Mouse (Mus musculus): ENCODE results near the gene Rnf144a. TPM values are rescaled to one million over a fixed set of nuclear protein-coding genes. Genes with fewer than 3 reads are reported as not detected.
A peak's percentile ranks its signal among the peaks of the same experiment; 100 is the strongest.

The Rnf144a gene
- polyA plus RNA-seq, 1 experiment from 2014 or later = 36.8 TPM

GRCm38 (mm10) chr12:26339181-26339580 is 75.9 kb downstream of the Rnf144a start:
- Histone ChIP-seq H3K9me3 (ENCODE audit: control insufficient read depth, low read length) (no peaks in the 10 kb centered on the region), H3K36me3 (ENCODE audit: control insufficient read depth, insufficient read depth, low read length) (no peaks in the 10 kb centered on the region; the same call in 1 of the 2 replicates)
- no peak for ATAC-seq (replicated peaks; ENCODE audit: low FRiP score)

GRCm38 (mm10) chr12:26333678-26334077 is 81.4 kb downstream of the Rnf144a start:
- no peaks in the 10 kb centered on the region for H3K4me1 ChIP-seq (replicated peaks; ENCODE audit: control insufficient read depth, insufficient read depth, low read length)
- H3K27ac ChIP-seq (ENCODE audit: low read depth, low read length) = no peak overlapping the region
- no peak overlapping the region for H3K4me2 ChIP-seq (ENCODE audit: low read depth, low read length, severe bottlenecking)
- no peaks in the 10 kb centered on the region for H3K9me3 ChIP-seq (ENCODE audit: control insufficient read depth, low read length)
- DNase-seq (ENCODE audit: low spot score) (no peak), ATAC-seq (replicated peaks; ENCODE audit: low FRiP score) (no peak)
- WGBS = 72% methylated on average over 1 of the region's 1 CpGs
- H3K36me3 ChIP-seq (ENCODE audit: control insufficient read depth, insufficient read depth, low read length) = no peaks in the 10 kb centered on the region; the same call in 1 of the 2 replicates
- H3K27me3 ChIP-seq (ENCODE audit: control insufficient read depth, insufficient read depth, low read length) = no peaks in the 10 kb centered on the region
- H3K4me3 ChIP-seq (ENCODE audit: low read depth, low read length) = no peak overlapping the region
- H3K9ac ChIP-seq (ENCODE audit: low read length) = no peak overlapping the region

More at GRCm38 (mm10) chr12:26339181-26339580, 75.9 kb downstream of the Rnf144a start:
- H3K27ac ChIP-seq (ENCODE audit: low read depth, low read length) = no peak overlapping the region
- no peaks in the 10 kb centered on the region for H3K27me3 ChIP-seq (ENCODE audit: control insufficient read depth, insufficient read depth, low read length)
- no peak for DNase-seq (ENCODE audit: low spot score)
- 94% methylated on average over 8 of the region's 8 CpGs for WGBS
- H3K4me3 ChIP-seq (ENCODE audit: low read depth, low read length) = no peak overlapping the region
- no peak overlapping the region for H3K4me2 ChIP-seq (ENCODE audit: low read depth, low read length, severe bottlenecking)
- H3K4me1 ChIP-seq (replicated peaks; ENCODE audit: control insufficient read depth, insufficient read depth, low read length) = no peaks in the 10 kb centered on the region
- no peak overlapping the region for H3K9ac ChIP-seq (ENCODE audit: low read length)

- H3K36me3 ChIP-seq (ENCODE audit: control insufficient read depth, insufficient read depth, low read length) = no peaks in the 10 kb centered on the region; the same call in 1 of the 2 replicates
- no peak overlapping the region for H3K4me2 ChIP-seq (ENCODE audit: low read depth, low read length, severe bottlenecking)
- ATAC-seq (replicated peaks; ENCODE audit: low FRiP score) (no peak), DNase-seq (ENCODE audit: low spot score) (no peak)
- H3K27me3 ChIP-seq (ENCODE audit: control insufficient read depth, insufficient read depth, low read length) = no peaks in the 10 kb centered on the region
- H3K4me3 ChIP-seq (ENCODE audit: low read depth, low read length) = no peak overlapping the region
- no peaks in the 10 kb centered on the region for H3K9me3 ChIP-seq (ENCODE audit: control insufficient read depth, low read length)
- no peak overlapping the region for H3K27ac ChIP-seq (ENCODE audit: low read depth, low read length)
- H3K9ac ChIP-seq (ENCODE audit: low read length) = no peak overlapping the region
- 87% methylated on average over 3 of the region's 3 CpGs for WGBS
- no peaks in the 10 kb centered on the region for H3K4me1 ChIP-seq (replicated peaks; ENCODE audit: control insufficient read depth, insufficient read depth, low read length)
Measured at GRCm38 (mm10) chr12:26331048-26331447, 84.0 kb downstream of the Rnf144a start.

GRCm38 (mm10) chr12:26329756-26330155 is 85.3 kb downstream of the Rnf144a start:
- H3K27ac ChIP-seq (ENCODE audit: low read depth, low read length) = no peak overlapping the region
- no peaks in the 10 kb centered on the region; the same call in 1 of the 2 replicates for H3K36me3 ChIP-seq (ENCODE audit: control insufficient read depth, insufficient read depth, low read length)
- ATAC-seq (replicated peaks; ENCODE audit: low FRiP score) (no peak), DNase-seq (ENCODE audit: low spot score) (no peak)
- 83% methylated on average over 5 of the region's 5 CpGs for WGBS
- no peak overlapping the region for H3K4me3 ChIP-seq (ENCODE audit: low read depth, low read length)
- no peak overlapping the region for H3K4me2 ChIP-seq (ENCODE audit: low read depth, low read length, severe bottlenecking)
- no peak overlapping the region for H3K9ac ChIP-seq (ENCODE audit: low read length)
- H3K4me1 ChIP-seq (replicated peaks; ENCODE audit: control insufficient read depth, insufficient read depth, low read length) = no peaks in the 10 kb centered on the region
- no peaks in the 10 kb centered on the region for H3K27me3 ChIP-seq (ENCODE audit: control insufficient read depth, insufficient read depth, low read length)
- no peaks in the 10 kb centered on the region for H3K9me3 ChIP-seq (ENCODE audit: control insufficient read depth, low read length)

- H3K9me3 ChIP-seq (ENCODE audit: control insufficient read depth, low read length) = no peaks in the 10 kb centered on the region
- no peak overlapping the region for H3K9ac ChIP-seq (ENCODE audit: low read length)
- no peaks in the 10 kb centered on the region for H3K27me3 ChIP-seq (ENCODE audit: control insufficient read depth, insufficient read depth, low read length)
- H3K27ac ChIP-seq (ENCODE audit: low read depth, low read length) = no peak overlapping the region
- ATAC-seq (replicated peaks; ENCODE audit: low FRiP score) (no peak), DNase-seq (ENCODE audit: low spot score) (no peak)
- no peak overlapping the region for H3K4me2 ChIP-seq (ENCODE audit: low read depth, low read length, severe bottlenecking)
- 88% methylated on average over 6 of the region's 6 CpGs for WGBS
- H3K36me3 ChIP-seq (ENCODE audit: control insufficient read depth, insufficient read depth, low read length) = no peaks in the 10 kb centered on the region; the same call in 1 of the 2 replicates
- H3K4me1 ChIP-seq (replicated peaks; ENCODE audit: control insufficient read depth, insufficient read depth, low read length) = no peaks in the 10 kb centered on the region
- no peak overlapping the region for H3K4me3 ChIP-seq (ENCODE audit: low read depth, low read length)
Measured at GRCm38 (mm10) chr12:26329031-26329675, 85.9 kb downstream of the Rnf144a start.

- H3K4me1 ChIP-seq (replicated peaks; ENCODE audit: control insufficient read depth, insufficient read depth, low read length) = no peaks in the 10 kb centered on the region
- H3K27ac ChIP-seq (ENCODE audit: low read depth, low read length) = no peak overlapping the region
- ATAC-seq (replicated peaks; ENCODE audit: low FRiP score) = no peak
- no peak overlapping the region for H3K9ac ChIP-seq (ENCODE audit: low read length)
- no peak overlapping the region for H3K4me2 ChIP-seq (ENCODE audit: low read depth, low read length, severe bottlenecking)
- H3K27me3 ChIP-seq (ENCODE audit: control insufficient read depth, insufficient read depth, low read length) = no peaks in the 10 kb centered on the region
- WGBS = 88% methylated on average over 5 of the region's 5 CpGs
- peaks cover 7% of the 10 kb centered on the region for H3K36me3 ChIP-seq (ENCODE audit: control insufficient read depth, insufficient read depth, low read length)
- DNase-seq (ENCODE audit: low spot score) = no peak
- H3K4me3 ChIP-seq (ENCODE audit: low read depth, low read length) = no peak overlapping the region
- no peaks in the 10 kb centered on the region for H3K9me3 ChIP-seq (ENCODE audit: control insufficient read depth, low read length)
Measured at GRCm38 (mm10) chr12:26323783-26324364, 91.2 kb downstream of the Rnf144a start.

- WGBS = 84% methylated on average over 3 of the region's 3 CpGs
- peaks cover 12% of the 10 kb centered on the region for H3K36me3 ChIP-seq (ENCODE audit: control insufficient read depth, insufficient read depth, low read length)
- no peak for DNase-seq (ENCODE audit: low spot score)
Measured at GRCm38 (mm10) chr12:26316261-26316660, 98.8 kb downstream of the Rnf144a start.

GRCm38 (mm10) chr12:26314959-26315358 is 100.1 kb downstream of the Rnf144a start:
- Histone ChIP-seq H3K36me3 (ENCODE audit: control insufficient read depth, insufficient read depth, low read length) (peaks cover 11% of the 10 kb centered on the region; the same call in 1 of the 2 replicates), H3K9ac (ENCODE audit: low read length) (no peak overlapping the region), H3K27me3 (ENCODE audit: control insufficient read depth, insufficient read depth, low read length) (no peaks in the 10 kb centered on the region), H3K27ac (ENCODE audit: low read depth, low read length) (no peak overlapping the region), H3K9me3 (ENCODE audit: control insufficient read depth, low read length) (no peaks in the 10 kb centered on the region), H3K4me1 (replicated peaks; ENCODE audit: control insufficient read depth, insufficient read depth, low read length) (no peaks in the 10 kb centered on the region), H3K4me3 (ENCODE audit: low read depth, low read length) (no peak overlapping the region), H3K4me2 (ENCODE audit: low read depth, low read length, severe bottlenecking) (no peak overlapping the region)
- DNase-seq (ENCODE audit: low spot score) = peak; percentile 58
- no peak for ATAC-seq (replicated peaks; ENCODE audit: low FRiP score)
- 44% methylated on average over 5 of the region's 5 CpGs for WGBS

More at GRCm38 (mm10) chr12:26316261-26316660, 98.8 kb downstream of the Rnf144a start:
- Histone ChIP-seq H3K9me3 (ENCODE audit: control insufficient read depth, low read length) (no peaks in the 10 kb centered on the region), H3K4me1 (replicated peaks; ENCODE audit: control insufficient read depth, insufficient read depth, low read length) (no peaks in the 10 kb centered on the region), H3K9ac (ENCODE audit: low read length) (no peak overlapping the region), H3K27me3 (ENCODE audit: control insufficient read depth, insufficient read depth, low read length) (no peaks in the 10 kb centered on the region), H3K27ac (ENCODE audit: low read depth, low read length) (no peak overlapping the region), H3K4me2 (ENCODE audit: low read depth, low read length, severe bottlenecking) (no peak overlapping the region), H3K4me3 (ENCODE audit: low read depth, low read length) (no peak overlapping the region)
- ATAC-seq (replicated peaks; ENCODE audit: low FRiP score) = no peak

GRCm38 (mm10) chr12:26311548-26311947 is 103.5 kb downstream of the Rnf144a start:
- H3K36me3 ChIP-seq (ENCODE audit: control insufficient read depth, insufficient read depth, low read length) = peaks cover 2% of the 10 kb centered on the region; the same call in 1 of the 2 replicates
- H3K9me3 ChIP-seq (ENCODE audit: control insufficient read depth, low read length) = no peaks in the 10 kb centered on the region
- no peak overlapping the region for H3K4me2 ChIP-seq (ENCODE audit: low read depth, low read length, severe bottlenecking)
- no peak overlapping the region for H3K4me3 ChIP-seq (ENCODE audit: low read depth, low read length)
- H3K4me1 ChIP-seq (replicated peaks; ENCODE audit: control insufficient read depth, insufficient read depth, low read length) = no peaks in the 10 kb centered on the region
- no peaks in the 10 kb centered on the region for H3K27me3 ChIP-seq (ENCODE audit: control insufficient read depth, insufficient read depth, low read length)
- H3K9ac ChIP-seq (ENCODE audit: low read length) = no peak overlapping the region
- ATAC-seq (replicated peaks; ENCODE audit: low FRiP score) = no peak
- H3K27ac ChIP-seq (ENCODE audit: low read depth, low read length) = no peak overlapping the region
- DNase-seq (ENCODE audit: low spot score) = peak; percentile 54

Measured in forebrain, embryonic 11.5 days (tissue).